Mouse (Mus musculus): ENCODE results near the gene Elmsan1.

The Elmsan1 gene

DNA sequence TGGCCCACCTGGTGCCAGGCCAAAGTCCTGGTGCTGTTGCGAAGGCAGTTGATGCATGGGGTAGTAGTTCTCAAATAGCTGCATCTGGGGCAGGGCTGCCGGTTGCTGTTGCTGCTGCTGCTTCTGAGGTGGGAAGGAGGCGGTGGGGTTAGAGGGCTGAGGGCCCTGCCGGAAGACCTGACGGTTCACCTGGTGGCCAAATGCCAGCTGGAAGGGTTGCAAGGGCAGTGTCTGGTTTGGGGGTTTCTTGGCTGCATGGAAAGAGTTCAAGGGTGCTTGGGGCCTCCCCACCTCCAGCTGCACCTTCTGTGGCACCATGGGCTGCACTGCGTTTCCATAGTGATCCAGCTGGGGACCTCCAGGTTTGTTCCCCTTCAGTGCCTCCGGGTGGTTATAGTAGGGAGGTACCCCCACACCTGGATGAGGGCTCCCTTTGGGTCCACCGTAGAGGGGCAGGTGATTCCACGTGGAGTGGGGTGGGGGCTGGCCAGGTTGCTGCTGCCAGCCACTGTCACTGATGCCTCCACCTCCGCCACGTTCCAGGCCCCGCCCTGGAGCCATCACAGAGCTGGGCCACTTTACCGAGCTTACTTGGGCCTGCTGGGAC is 45.3 kb downstream of the Elmsan1 start:
- no peak for DNase-seq

DNA sequence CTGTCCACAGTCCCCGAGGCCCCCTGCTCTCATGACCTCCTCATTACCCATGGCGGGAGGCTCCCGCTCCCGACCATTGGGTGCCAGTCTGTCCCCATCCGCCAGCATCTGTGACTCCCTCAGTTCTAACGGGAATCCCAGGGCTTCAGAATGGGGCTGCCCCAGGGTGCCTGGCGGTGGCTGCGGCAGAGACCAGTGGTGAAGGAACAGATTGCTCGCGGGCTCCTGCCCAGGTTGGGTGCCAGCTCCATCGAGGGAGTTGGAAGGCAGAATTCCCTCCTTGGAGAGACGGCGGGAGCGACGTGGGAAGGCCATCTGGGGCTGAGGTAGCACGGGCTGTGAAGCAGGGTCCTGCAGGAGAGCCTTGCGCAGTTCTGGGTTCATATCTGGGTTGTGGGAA is 45.8 kb downstream of the Elmsan1 start:
- DNase-seq = no peak

- no peak for DNase-seq
Observed at GRCm38 (mm10) chr12:84172216-84172615, 46.5 kb downstream of the Elmsan1 start.

- no peak for DNase-seq
Observed at GRCm38 (mm10) chr12:84170610-84171009, 48.1 kb downstream of the Elmsan1 start.

- DNase-seq = no peak
Observed at GRCm38 (mm10) chr12:84165631-84166373, 52.9 kb downstream of the Elmsan1 start.

- DNase-seq = no peak
Observed at GRCm38 (mm10) chr12:84163586-84164110, 55.0 kb downstream of the Elmsan1 start.

DNA sequence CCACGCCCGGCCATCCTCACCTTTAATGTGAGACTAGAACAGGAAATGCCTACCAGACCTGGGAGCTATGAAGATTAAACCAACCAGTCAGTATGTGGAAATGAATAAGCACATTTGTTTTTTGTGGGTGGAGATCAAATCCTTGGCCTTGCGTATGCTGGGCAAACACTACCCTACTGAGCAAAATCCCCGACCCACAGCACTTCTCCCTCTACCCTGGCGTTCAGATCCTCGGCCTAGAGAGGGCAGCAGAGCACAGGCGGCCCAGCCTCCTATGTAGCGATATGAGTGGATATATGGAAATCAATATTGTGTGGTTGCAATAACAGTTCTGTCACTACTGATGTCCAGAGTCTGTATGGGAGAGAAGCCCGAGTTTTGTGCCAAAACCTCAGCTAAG is 55.5 kb downstream of the Elmsan1 start:
- DNase-seq = no peak

DNA sequence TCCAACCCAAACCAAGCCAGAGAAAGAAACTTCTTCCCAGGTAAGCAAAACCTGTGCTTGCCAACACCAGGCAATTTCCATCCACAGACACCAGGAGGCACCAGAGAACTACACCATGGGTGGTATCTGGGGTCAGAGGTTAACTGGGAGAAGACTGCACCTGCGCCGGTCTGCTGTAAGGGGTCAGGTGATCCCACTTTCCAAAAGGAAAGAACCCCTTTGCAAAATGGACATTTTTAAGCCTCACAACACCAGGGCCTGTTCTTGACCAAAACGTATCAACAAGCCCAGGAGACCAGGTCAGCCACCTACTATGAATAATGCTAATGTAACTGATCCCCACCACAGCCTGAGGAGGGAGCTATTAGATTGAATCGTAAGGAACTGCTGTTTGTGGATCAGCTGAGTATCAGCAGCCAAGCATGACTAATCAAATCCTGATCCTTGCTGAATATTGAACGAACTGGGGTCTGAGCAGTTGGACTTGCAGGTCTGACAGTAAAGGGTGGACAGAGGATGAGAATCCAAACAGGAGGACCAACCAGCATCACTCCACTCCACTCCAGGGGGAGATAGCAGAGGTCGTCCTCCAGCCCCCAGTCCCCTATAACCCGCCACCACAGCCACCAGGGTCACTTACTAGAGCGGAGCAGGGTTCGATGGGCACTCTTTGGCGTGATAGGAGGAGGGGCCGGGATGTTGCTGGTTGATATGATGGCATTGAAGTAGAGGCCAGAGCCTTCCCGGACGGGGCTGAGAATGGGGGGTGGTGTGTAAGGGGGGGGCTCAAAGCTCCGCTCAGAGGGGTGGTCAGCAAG is 56.9 kb downstream of the Elmsan1 start:
- no peak for DNase-seq

GRCm38 (mm10) chr12:84161116-84161515 is 57.6 kb downstream of the Elmsan1 start:
- no peak for DNase-seq

- DNase-seq = no peak
Observed at GRCm38 (mm10) chr12:84160491-84160890, 58.2 kb downstream of the Elmsan1 start.

DNA sequence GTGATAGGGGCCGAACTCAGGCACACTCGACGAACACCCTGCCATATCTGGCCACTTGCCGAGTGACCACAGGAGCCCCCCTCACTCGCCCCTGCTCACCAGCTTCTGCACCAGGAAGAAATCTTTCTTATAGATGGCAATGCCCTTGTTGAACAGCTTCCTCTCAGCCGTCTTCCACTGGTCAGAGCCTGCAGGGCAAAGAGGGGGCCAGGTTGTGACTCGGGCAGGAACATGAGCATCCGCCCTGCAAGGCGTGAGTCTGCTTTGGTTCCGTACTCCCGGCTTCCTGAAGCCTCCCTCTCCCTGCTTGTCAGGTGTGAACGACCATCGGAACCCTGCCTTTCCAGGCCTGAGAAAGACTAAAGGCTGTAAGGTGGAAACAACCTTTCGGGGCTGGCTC is 60.5 kb downstream of the Elmsan1 start:
- no peak for DNase-seq

- DNase-seq = no peak
Observed at GRCm38 (mm10) chr12:84156210-84156609, 62.5 kb downstream of the Elmsan1 start.

- no peak for DNase-seq
Observed at GRCm38 (mm10) chr12:84155523-84155871, 63.2 kb downstream of the Elmsan1 start.

- no peak for DNase-seq
Observed at GRCm38 (mm10) chr12:84154786-84155522, 63.7 kb downstream of the Elmsan1 start.

DNA sequence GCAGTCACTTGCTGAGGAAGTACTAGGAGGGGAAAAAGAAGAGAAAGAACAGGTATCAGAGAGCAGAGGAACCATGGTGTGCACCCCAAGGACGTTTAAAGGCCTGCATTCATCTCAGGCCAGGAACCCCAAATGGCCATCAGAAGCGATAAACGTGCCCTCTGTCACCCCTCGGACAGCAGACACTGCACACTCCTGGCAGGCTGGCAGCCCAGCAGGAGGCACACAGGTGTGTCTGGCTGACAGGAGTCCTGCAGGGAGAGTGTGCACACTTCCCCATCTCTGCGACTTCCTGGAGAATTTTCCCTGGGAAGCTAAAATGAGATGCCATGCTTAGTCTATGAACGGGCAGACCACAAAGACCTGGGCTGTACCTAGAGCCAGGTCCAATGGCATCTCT is 65.3 kb downstream of the Elmsan1 start:
- DNase-seq = no peak

DNA sequence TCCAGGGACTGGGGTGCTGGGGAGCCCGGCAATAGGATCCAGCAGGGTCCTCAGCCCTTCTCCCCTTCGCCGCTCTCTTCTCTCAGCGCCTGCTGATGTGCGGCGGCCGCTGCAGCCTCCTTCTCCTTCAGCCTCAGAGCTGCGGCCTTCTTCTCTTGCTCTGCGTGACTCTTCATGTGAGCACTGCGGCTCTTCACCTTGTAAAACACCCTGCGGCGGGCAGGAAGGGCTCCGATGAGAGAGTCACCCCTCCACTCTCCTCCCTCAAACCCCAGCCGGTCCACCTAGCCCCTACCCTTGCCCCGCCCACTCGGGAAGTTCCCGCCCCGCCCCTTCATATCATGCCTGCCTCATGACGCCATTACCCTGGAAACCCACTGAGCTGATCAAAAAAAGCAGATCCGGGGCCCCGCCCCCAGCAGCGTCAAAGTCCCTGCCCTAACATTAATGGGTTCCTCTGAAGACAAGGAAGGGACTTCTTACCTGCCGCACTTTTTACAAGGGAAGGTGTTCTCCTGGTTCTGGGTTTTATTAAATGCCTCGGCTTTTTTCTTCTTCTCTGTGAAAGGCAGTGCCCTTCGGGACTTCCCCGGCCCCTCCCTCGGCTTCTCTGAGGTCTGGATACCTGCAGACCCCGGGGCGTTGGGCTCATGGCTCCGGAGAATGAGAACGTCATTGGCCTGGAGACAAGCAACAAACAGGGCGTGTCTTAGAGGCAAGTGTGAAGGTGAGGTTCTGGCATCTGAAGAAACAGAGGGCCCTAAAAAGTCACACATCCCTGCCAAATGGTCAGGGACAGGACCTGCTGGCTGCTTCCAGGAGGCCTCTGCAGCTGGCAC is 66.1 kb downstream of the Elmsan1 start:
- DNase-seq = no peak

GRCm38 (mm10) chr12:84151911-84152310 is 66.8 kb downstream of the Elmsan1 start:
- no peak for DNase-seq

- DNase-seq = no peak
Observed at GRCm38 (mm10) chr12:84150976-84151375, 67.7 kb downstream of the Elmsan1 start.

GRCm38 (mm10) chr12:84149971-84150370 is 68.7 kb downstream of the Elmsan1 start:
- no peak for DNase-seq

GRCm38 (mm10) chr12:84148622-84149012 is 70.1 kb downstream of the Elmsan1 start:
- DNase-seq = no peak

- DNase-seq = peak; percentile 83
Observed at GRCm38 (mm10) chr12:84147954-84148621, 70.6 kb downstream of the Elmsan1 start, which contains the start of gene Pnma1. Gene Pnma1 (minus strand): TSS chr12:84148489.
